ENCODE assay signal across 13 mouse cellular contexts in genomic region chr4:104073920-104074459, GRCm38 (mm10).
DNase-seq lines count a peak whose midpoint lies in the region; ATAC-seq and TF ChIP-seq lines count a peak whose summit lies in the region.
"Had no signal": no experiment of that assay in that cellular context is flagged by ENCODE, and none has a peak within 500 bp of the region (broad histone marks: within the 10 kb centered on the region; RNA-seq: fewer than 3 reads in every experiment).

No protein-coding gene starts in this region.

- DNase-seq in heart, adult 18-20 months = peak; percentile 8 to 9
- DNase-seq in heart, adult 11 months = no peak
- DNase-seq in neural tube, embryonic 11.5 days (ENCODE audit: low spot score) = peak; percentile 31
- DNase-seq in kidney, postnatal 14 days = peak; percentile 47
- no peak for DNase-seq in layer of hippocampus, adult 2 months (ENCODE audit: low spot score in 2 of 2)
- DNase-seq in layer of hippocampus, postnatal 14 days (ENCODE audit: low spot score in 2 of 2) = no peak
- no peak for DNase-seq in left cerebral cortex, adult 11 months (ENCODE audit: low spot score)
- DNase-seq: adrenal gland, adult 2 months; B cell, adult 2 months; layer of hippocampus, postnatal 36 days; liver had no signal

- WGBS in neural tube, embryonic 11.5 days = 42% methylated on average over 7 of the region's 7 CpGs
- WGBS in neural tube, embryonic 15.5 days = 17% methylated on average over 7 of the region's 7 CpGs

- TF ChIP-seq CTCF in layer of hippocampus, adult 2 months (conservative IDR thresholded peaks at IDR 0.05) = no peak

- no peaks in the 10 kb centered on the region for H3K4me1 ChIP-seq in neural tube, embryonic 11.5 days (ENCODE audit: control insufficient read depth, insufficient read depth, low read length)
- no peaks in the 10 kb centered on the region for H3K4me1 ChIP-seq in neural tube, embryonic 15.5 days

- no peaks in the 10 kb centered on the region for H3K27me3 ChIP-seq in neural tube, embryonic 11.5 days (ENCODE audit: control insufficient read depth, insufficient read depth, low read length)
- H3K27me3 ChIP-seq in neural tube, embryonic 15.5 days (replicated peaks) = no peaks in the 10 kb centered on the region

- H3K36me3 ChIP-seq in neural tube, embryonic 11.5 days (ENCODE audit: control insufficient read depth, insufficient read depth, low read length) = no peaks in the 10 kb centered on the region
- no peaks in the 10 kb centered on the region for H3K36me3 ChIP-seq in neural tube, embryonic 15.5 days

- no peak overlapping the region for H3K27ac ChIP-seq in neural tube, embryonic 11.5 days (ENCODE audit: low read depth, low read length)
- H3K27ac ChIP-seq in neural tube, embryonic 15.5 days (replicated peaks) = no peak overlapping the region
- no peak overlapping the region for H3K27ac ChIP-seq in layer of hippocampus, adult 2 months

- ATAC-seq in neural tube, embryonic 11.5 days (ENCODE audit: insufficient read depth, low FRiP score, low TSS enrichment) = peak; percentile 53; the same call in 1 of the 2 replicates
- ATAC-seq in neural tube, embryonic 15.5 days (ENCODE audit: low FRiP score) = no peak
- ATAC-seq: inflammation-experienced regulatory T-cells, adult 6 months had no signal

- H3K4me3 ChIP-seq in neural tube, embryonic 11.5 days (ENCODE audit: low read depth, low read length) = no peak overlapping the region
- no peak overlapping the region for H3K4me3 ChIP-seq in neural tube, embryonic 15.5 days (replicated peaks)
- H3K4me3 ChIP-seq in layer of hippocampus, adult 2 months = no peak overlapping the region

- no peak overlapping the region for H3K9ac ChIP-seq in neural tube, embryonic 11.5 days (ENCODE audit: low read length)
- no peak overlapping the region for H3K9ac ChIP-seq in neural tube, embryonic 15.5 days (replicated peaks)

- H3K9me3 ChIP-seq in neural tube, embryonic 11.5 days (ENCODE audit: control insufficient read depth, low read length) = no peaks in the 10 kb centered on the region
- no peaks in the 10 kb centered on the region for H3K9me3 ChIP-seq in neural tube, embryonic 15.5 days (replicated peaks)

- H3K4me2 ChIP-seq in neural tube, embryonic 11.5 days (ENCODE audit: low read depth) = no peak overlapping the region
- no peak overlapping the region for H3K4me2 ChIP-seq in neural tube, embryonic 15.5 days

Comparison
In these comparisons a context has a peak if more than half of its experiments do, and no peak if none do; other contexts are left out.
1. DNase-seq: peak in heart, adult 18-20 months (2 of 2), neural tube, embryonic 11.5 days (single experiment) and kidney, postnatal 14 days (single experiment); none in heart, adult 11 months (single experiment), layer of hippocampus, adult 2 months (0 of 2), layer of hippocampus, postnatal 14 days (0 of 2) and left cerebral cortex, adult 11 months (single experiment).